Mouse (Mus musculus) ovary, adult 18-20 months (tissue): Measurements from ENCODE around the gene Gm42372.

Experiments
- DNase-seq: peaks from one replicate; pipeline ENCODE4 v3.0.0; 2022; ENCODE audit warnings: low spot score, mixed read lengths

Gene Gm42372

GRCm38 (mm10) chr7:17003230-17003960 lies 20.5 kb downstream of the Gm42372 start:
- no peak for DNase-seq

- DNase-seq: no peak
Observed at GRCm38 (mm10) chr7:17004716-17005115, 21.8 kb downstream of the Gm42372 start.

- DNase-seq: no peak
Observed at GRCm38 (mm10) chr7:17007300-17007699, 24.4 kb downstream of the Gm42372 start.

DNA sequence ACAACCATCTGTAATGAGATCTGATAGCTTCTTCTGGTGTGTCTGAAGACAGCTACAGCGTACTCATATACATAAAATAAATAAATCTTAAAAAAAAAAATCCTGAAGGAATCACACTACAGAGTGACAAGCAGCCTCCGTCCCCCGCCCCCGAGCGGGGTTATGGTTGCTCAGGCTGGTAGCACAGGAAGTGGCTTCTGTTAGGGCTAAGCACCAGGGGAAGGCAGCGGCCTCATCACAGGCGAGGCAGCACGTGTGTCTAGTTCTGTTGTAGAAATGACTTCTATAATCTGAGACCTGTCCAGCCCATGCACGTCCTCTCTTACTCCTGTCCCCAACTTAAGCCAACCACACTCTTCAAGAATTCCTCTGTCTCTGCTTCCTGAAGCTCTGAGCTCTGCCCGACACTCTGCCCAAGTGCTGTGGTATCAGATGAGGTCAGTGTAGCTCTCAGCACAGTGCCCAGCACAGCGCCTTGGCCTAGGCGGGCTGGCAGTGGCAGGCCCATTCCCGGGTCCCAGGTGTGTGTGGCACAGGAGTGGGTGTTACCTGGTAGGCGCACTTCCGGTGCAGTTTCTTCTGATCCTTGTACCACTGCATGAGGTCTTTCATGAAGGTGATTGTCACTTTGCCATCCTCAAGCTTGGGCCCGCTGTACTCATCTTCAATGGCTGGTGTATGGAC lies 26.6 kb downstream of the Gm42372 start:
- DNase-seq: no peak

GRCm38 (mm10) chr7:17010010-17010347 lies 27.1 kb downstream of the Gm42372 start:
- DNase-seq: no peak

DNA sequence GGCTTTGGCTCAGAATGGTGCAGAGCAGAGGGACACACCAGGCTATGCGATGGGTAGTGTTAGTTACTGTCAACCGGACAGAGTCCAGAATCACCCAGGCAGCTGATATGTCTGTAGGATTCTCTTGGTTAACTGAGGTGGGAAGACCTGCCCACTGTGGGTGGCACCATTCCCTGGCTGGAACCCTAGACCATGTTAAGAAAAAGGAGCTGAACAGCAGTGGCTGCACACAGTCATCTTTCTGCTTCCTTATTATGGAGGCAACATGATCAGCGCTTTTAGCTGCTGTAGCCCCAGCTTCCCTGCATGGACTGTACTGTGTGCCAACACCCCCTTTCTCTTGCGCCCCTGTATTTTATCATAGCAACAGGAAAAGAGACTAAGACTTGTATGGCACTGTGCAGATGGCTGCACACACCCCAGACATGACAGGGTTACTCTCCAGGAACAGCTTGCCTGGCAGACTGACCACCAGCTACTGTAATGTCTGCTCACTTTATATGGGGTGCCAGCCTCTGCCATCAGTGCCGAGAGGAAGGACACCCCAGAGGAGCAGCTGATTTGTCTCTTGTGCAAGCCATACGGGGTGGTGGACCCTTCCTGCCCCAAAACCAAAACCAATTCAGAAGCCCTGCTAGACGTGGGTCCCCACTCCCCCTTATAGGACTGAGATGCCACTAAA lies 29.2 kb downstream of the Gm42372 start:
- no peak for DNase-seq

DNA sequence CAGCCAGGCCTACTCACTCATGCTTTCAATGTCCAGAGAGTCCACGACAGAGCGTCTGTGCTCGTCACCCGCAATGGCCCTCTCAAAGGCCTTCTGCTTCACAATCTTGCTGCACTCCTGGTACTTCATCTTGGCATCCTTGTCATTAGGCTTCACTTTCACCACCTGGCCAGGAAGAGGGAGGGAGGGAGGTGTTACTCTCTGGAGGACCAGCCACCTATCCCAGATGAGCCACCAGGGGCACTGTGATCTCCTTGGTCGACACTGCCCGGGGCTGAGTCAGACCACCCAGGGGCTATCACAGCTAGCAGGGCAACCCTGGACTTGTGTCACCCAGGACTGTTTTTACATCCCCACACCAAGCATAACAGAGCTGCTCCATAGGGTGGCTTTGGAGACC lies 32.5 kb downstream of the Gm42372 start:
- DNase-seq: no peak

GRCm38 (mm10) chr7:17017036-17017435 lies 34.1 kb downstream of the Gm42372 start:
- DNase-seq: peak; percentile 92

GRCm38 (mm10) chr7:17017921-17018320 lies 35.0 kb downstream of the Gm42372 start:
- no peak for DNase-seq

- no peak for DNase-seq
Observed at GRCm38 (mm10) chr7:17019426-17020166, 36.7 kb downstream of the Gm42372 start.

GRCm38 (mm10) chr7:17022176-17022575 lies 39.3 kb downstream of the Gm42372 start:
- no peak for DNase-seq

DNA sequence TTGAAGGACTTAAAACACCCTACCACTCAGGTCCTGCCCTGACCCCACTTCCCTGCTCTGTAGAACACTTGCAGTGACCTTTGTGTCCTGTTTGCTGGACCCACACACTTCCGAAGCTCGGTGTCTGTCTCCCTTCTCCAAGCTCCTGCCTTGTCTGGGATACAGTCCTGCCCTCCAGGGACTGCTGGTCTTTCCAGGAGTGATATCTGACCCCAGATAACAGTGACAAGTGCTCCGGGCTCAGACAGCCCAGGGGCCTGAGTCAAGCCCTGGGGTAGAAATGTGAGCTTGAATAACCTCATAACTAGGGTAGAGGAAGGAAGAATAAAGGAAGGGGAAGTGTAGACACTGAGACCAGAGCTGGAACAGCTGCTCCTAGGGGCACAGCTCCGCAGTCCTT lies 40.8 kb downstream of the Gm42372 start:
- DNase-seq: no peak

- no peak for DNase-seq
Observed at GRCm38 (mm10) chr7:17024141-17024540, 41.3 kb downstream of the Gm42372 start.

DNA sequence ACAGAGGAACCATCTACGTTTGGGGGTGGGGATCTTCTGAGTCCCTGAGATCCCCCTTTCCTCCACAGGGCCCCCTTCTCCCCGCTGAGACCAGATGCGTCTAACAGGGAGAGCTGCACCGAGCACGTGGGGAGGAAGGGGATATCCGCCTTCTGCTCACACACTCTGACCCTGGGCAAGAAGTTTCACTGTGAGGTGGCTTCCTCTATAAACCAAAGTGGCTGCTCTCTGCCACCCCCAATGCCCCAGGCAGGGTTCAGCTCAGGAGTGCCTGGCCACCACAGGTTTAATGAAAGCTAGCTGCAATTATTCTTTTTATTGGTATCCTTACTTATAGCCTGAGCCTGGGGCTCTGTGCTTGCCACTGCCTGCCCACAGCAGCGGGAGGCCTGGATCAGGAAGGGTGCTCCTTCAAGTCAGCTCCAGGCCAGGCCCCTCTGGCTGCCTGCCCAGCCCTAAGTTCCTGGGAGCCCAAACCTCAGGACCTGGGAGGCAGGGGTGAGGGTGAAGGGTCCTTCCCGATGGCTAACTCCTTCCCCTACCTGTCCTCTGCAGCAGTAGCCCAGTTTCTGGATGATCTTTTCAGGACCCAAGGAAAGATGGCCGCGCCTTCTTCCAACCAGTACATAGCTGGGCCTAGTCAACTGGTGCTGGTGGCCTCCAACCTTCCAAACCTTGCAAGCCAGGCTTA lies 42.1 kb downstream of the Gm42372 start:
- DNase-seq: no peak

- DNase-seq: no peak
Observed at GRCm38 (mm10) chr7:17025505-17025894, 42.6 kb downstream of the Gm42372 start.

DNA sequence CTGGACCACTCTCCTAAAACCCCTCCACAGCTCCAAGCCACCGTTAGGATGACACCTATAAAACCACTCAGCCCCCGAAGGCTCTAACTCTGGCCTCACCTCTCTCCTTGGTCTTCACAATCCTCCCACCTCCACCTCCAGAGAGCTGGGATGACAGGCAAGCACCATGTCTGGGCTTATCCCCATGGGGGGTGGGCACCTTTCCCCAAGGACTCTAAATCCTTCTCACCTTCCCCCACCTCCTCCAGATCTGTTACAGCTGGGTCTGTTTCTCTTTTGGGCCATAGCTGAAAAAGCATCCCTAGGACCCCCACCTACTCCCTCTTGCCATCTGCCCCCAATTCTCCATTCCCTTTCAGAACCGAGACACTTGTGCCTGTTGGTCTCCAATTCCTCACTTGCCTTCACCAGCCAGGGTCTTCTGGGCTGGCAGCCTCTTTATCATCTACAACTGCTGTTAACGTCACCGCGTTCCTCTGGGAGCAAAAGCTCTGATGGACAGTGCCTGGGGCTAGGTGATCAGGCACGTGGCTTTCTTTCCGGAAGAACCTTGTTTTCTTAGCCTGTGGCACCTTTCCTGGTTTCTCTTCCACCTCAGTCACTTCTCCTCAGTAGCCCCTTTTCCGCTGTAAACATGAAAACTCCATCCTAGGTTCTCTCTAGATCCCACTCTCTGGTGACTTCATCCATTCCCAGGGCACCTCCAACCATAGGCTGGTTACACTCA lies 43.2 kb downstream of the Gm42372 start:
- no peak for DNase-seq

DNA sequence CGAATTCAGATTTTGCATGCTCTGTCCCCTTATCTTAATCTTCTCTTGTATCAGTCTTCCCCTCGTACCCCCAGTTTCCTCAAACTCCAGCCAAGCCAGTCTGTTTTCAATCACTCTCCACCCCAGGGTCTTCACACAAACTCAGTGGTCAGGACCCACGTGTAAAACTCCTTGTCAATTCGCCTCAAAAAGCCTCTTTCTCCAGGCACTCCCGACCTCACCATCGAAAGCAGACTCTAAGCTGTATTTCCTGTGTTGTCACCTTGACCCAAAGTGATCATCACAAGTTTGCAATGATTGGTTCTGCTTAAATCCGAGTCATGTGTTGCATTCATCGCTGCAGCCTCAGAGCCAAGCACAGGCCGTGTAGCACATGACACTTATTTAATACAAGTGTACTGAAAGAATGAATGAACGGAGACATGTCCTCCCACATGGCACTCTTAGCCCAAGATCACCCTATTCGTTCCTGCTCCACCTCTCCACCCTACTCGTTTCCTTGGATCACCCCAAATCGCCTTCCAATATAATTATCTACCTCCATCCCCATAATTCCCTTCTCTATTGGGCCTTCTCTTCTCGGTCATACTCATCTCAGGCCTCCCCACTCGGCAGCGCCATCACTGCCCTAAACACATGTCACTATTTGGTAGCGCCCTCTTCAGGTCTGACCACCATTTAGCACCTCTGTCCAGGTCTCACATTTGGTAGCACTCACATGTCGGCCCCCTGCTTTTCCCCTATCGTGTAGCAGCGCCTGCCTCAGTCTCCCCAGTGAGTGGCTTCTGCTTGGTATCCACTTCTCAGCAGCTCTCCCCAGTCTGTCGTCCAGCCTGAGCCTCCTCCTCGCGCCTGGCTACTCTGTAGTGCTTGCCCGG lies 44.1 kb downstream of the Gm42372 start:
- DNase-seq: no peak

- peak; percentile 90 for DNase-seq
Observed at GRCm38 (mm10) chr7:17027588-17028343, 44.9 kb downstream of the Gm42372 start, which contains the start of gene Ppp5c. Ppp5c (minus strand) TSS chr7:17027924.

- DNase-seq: no peak
Observed at GRCm38 (mm10) chr7:17028923-17029322, 46.0 kb downstream of the Gm42372 start.
